Mouse (Mus musculus): Measurements from ENCODE around the gene Sv2a. TPM values are rescaled to one million over a fixed set of nuclear protein-coding genes. Genes with fewer than 3 reads are reported as not detected.
A peak's percentile ranks its signal among the peaks of the same experiment; 100 is the strongest.
"Not testable (repeated sequence)": the region's sequence is repeated elsewhere in the genome, so short reads cannot be mapped to it uniquely, and the experiment has no call there.

Gene Sv2a
- polyA plus RNA-seq, 1 experiment from 2014 or later, result 2.6 TPM

- no peaks in the 10 kb centered on the region for H3K36me3 ChIP-seq (ENCODE audit: control insufficient read depth, insufficient read depth, low read length)
- H3K9me3 ChIP-seq (ENCODE audit: control insufficient read depth, low read length), result no peaks in the 10 kb centered on the region
- no peak for ATAC-seq (ENCODE audit: low read depth)
- H3K9ac ChIP-seq (ENCODE audit: low read length), result peak overlapping the region; percentile 75
- no peaks in the 10 kb centered on the region for H3K27me3 ChIP-seq (ENCODE audit: control insufficient read depth, insufficient read depth, low read depth, low read length)
- peak overlapping the region; percentile 68 for H3K4me2 ChIP-seq (ENCODE audit: low read depth, low read length)
- 5% methylated on average over 7 of the region's 7 CpGs for WGBS
- H3K27ac ChIP-seq (ENCODE audit: low read length), result peak overlapping the region; percentile 84
- peaks cover 23% of the 10 kb centered on the region for H3K4me1 ChIP-seq (replicated peaks; ENCODE audit: control insufficient read depth, insufficient read depth, low read length)
- H3K4me3 ChIP-seq (ENCODE audit: low read length), result peak overlapping the region; percentile 62
These were observed 56.5 kb downstream of the Sv2a start for GRCm38 (mm10) chr3:96237335-96237903.

- no peaks in the 10 kb centered on the region for H3K36me3 ChIP-seq (ENCODE audit: control insufficient read depth, insufficient read depth, low read length)
- no peaks in the 10 kb centered on the region for H3K9me3 ChIP-seq (ENCODE audit: control insufficient read depth, low read length)
- H3K4me2 ChIP-seq (ENCODE audit: low read depth, low read length), result peak overlapping the region; percentile 68
These were observed 57.1 kb downstream of the Sv2a start for GRCm38 (mm10) chr3:96237904-96238511.

GRCm38 (mm10) chr3:96238954-96239793 lies 58.2 kb downstream of the Sv2a start, which contains the start of gene Hist2h3c2:
Gene Hist2h3c2, minus strand, starts transcription at chr3:96239127.
- not testable (repeated sequence) for H3K27me3 ChIP-seq (ENCODE audit: control insufficient read depth, insufficient read depth, low read depth, low read length); H3K9me3 ChIP-seq (ENCODE audit: control insufficient read depth, low read length); H3K36me3 ChIP-seq (ENCODE audit: control insufficient read depth, insufficient read depth, low read length)
- Histone ChIP-seq H3K4me1 (replicated peaks; ENCODE audit: control insufficient read depth, insufficient read depth, low read length) (peaks cover 27% of the 10 kb centered on the region), H3K27ac (ENCODE audit: low read length) (peak within 1 kb of the TSS; percentile 84), H3K4me3 (ENCODE audit: low read length) (peak within 1 kb of the TSS; percentile 62), H3K9ac (ENCODE audit: low read length) (peak within 1 kb of the TSS; percentile 75), H3K4me2 (ENCODE audit: low read depth, low read length) (peak within 1 kb of the TSS; percentile 68)
- ATAC-seq (ENCODE audit: low read depth), result peak; percentile 93
- WGBS, result under 1% methylated on average over 11 of the region's 68 CpGs

More at GRCm38 (mm10) chr3:96237904-96238511, 57.1 kb downstream of the Sv2a start:
- Histone ChIP-seq H3K27me3 (ENCODE audit: control insufficient read depth, insufficient read depth, low read depth, low read length) (no peaks in the 10 kb centered on the region), H3K4me1 (replicated peaks; ENCODE audit: control insufficient read depth, insufficient read depth, low read length) (peaks cover 23% of the 10 kb centered on the region), H3K27ac (ENCODE audit: low read length) (peak overlapping the region; percentile 84), H3K9ac (ENCODE audit: low read length) (peak overlapping the region; percentile 75), H3K4me3 (ENCODE audit: low read length) (peak overlapping the region; percentile 62)
- WGBS, result under 1% methylated on average over 12 of the region's 12 CpGs
- ATAC-seq (ENCODE audit: low read depth), result no peak

- not testable (repeated sequence) for H3K27me3 ChIP-seq (ENCODE audit: control insufficient read depth, insufficient read depth, low read depth, low read length); H3K9me3 ChIP-seq (ENCODE audit: control insufficient read depth, low read length); H3K36me3 ChIP-seq (ENCODE audit: control insufficient read depth, insufficient read depth, low read length)
- Histone ChIP-seq H3K27ac (ENCODE audit: low read length) (peak within 1 kb of the TSS; percentile 88), H3K4me2 (ENCODE audit: low read depth, low read length) (peak within 1 kb of the TSS; percentile 46), H3K9ac (ENCODE audit: low read length) (peak within 1 kb of the TSS; percentile 60), H3K4me3 (ENCODE audit: low read length) (peak within 1 kb of the TSS; percentile 41), H3K4me1 (replicated peaks; ENCODE audit: control insufficient read depth, insufficient read depth, low read length) (peaks cover 30% of the 10 kb centered on the region)
- WGBS, result 3% methylated on average over 24 of the region's 85 CpGs
- peak; percentile 85 for ATAC-seq (ENCODE audit: low read depth)
These were observed 59.2 kb downstream of the Sv2a start, which contains the start of gene Hist2h2aa2 for GRCm38 (mm10) chr3:96239949-96240798. Gene Hist2h2aa2, minus strand, starts transcription at chr3:96240276.

GRCm38 (mm10) chr3:96240799-96241197 lies 59.8 kb downstream of the Sv2a start:
- Histone ChIP-seq H3K9ac (ENCODE audit: low read length) (peak overlapping the region; percentile 60), H3K27ac (ENCODE audit: low read length) (peak overlapping the region; percentile 88), H3K9me3 (ENCODE audit: control insufficient read depth, low read length) (no peaks in the 10 kb centered on the region), H3K4me1 (replicated peaks; ENCODE audit: control insufficient read depth, insufficient read depth, low read length) (peaks cover 30% of the 10 kb centered on the region), H3K36me3 (ENCODE audit: control insufficient read depth, insufficient read depth, low read length) (no peaks in the 10 kb centered on the region), H3K4me2 (ENCODE audit: low read depth, low read length) (peak overlapping the region; percentile 43), H3K4me3 (ENCODE audit: low read length) (peak overlapping the region; percentile 13; the same call in 1 of the 2 replicates), H3K27me3 (ENCODE audit: control insufficient read depth, insufficient read depth, low read depth, low read length) (no peaks in the 10 kb centered on the region)
- no peak for ATAC-seq (ENCODE audit: low read depth)
- WGBS, result 70% methylated on average over 9 of the region's 9 CpGs

- peak overlapping the region; percentile 99 for H3K27ac ChIP-seq (ENCODE audit: low read length)
- no peaks in the 10 kb centered on the region for H3K9me3 ChIP-seq (ENCODE audit: control insufficient read depth, low read length)
- H3K36me3 ChIP-seq (ENCODE audit: control insufficient read depth, insufficient read depth, low read length), result no peaks in the 10 kb centered on the region
- H3K4me2 ChIP-seq (ENCODE audit: low read depth, low read length), result peak overlapping the region; percentile 67
- H3K4me1 ChIP-seq (replicated peaks; ENCODE audit: control insufficient read depth, insufficient read depth, low read length), result peaks cover 26% of the 10 kb centered on the region
- no peaks in the 10 kb centered on the region for H3K27me3 ChIP-seq (ENCODE audit: control insufficient read depth, insufficient read depth, low read depth, low read length)
- peak overlapping the region; percentile 58 for H3K4me3 ChIP-seq (ENCODE audit: low read length)
- whole genome bisulfite sequencing, result 77% methylated on average over 7 of the region's 7 CpGs
- H3K9ac ChIP-seq (ENCODE audit: low read length), result peak overlapping the region; percentile 87
- no peak for ATAC-seq (ENCODE audit: low read depth)
These were observed 63.1 kb downstream of the Sv2a start for GRCm38 (mm10) chr3:96243921-96244572.

Small RNA genes lying within 50 kb of the gene (microRNA-seq; reads per million reads assigned to microRNA genes)
- gene Gm44492 (not detected), gene Gm47311 (not detected)

Other genes starting within 250 kb of the Sv2a start
- 24.0 and 25.3 TPM in 2 replicates for gene Plekho1, start 185.2 kb upstream of the Sv2a start, polyA plus RNA-seq (2015; fragmentation: Nextera tagmentation; extraction: Ambion mirVana)
- gene Vps45, start 122.7 kb upstream of the Sv2a start, polyA plus RNA-seq (2015; fragmentation: Nextera tagmentation; extraction: Ambion mirVana), result 39.6 and 39.8 TPM in 2 replicates
- 18.8 and 22.9 TPM in 2 replicates for gene Otud7b, start 76.6 kb upstream of the Sv2a start, polyA plus RNA-seq (2015; fragmentation: Nextera tagmentation; extraction: Ambion mirVana)
- gene Mtmr11, start 19.1 kb upstream of the Sv2a start, polyA plus RNA-seq (2015; fragmentation: Nextera tagmentation; extraction: Ambion mirVana), result 13.0 and 14.0 TPM in 2 replicates
- 143 and 167 TPM in 2 replicates for gene Sf3b4, start 8.8 kb upstream of the Sv2a start, polyA plus RNA-seq (2015; fragmentation: Nextera tagmentation; extraction: Ambion mirVana)
- gene Bola1, start 38.6 kb downstream of the Sv2a start, polyA plus RNA-seq (2015; fragmentation: Nextera tagmentation; extraction: Ambion mirVana), result 51.4 and 51.6 TPM in 2 replicates
- gene Hist2h2ab, start 38.7 kb downstream of the Sv2a start, polyA plus RNA-seq (2015; fragmentation: Nextera tagmentation; extraction: Ambion mirVana), result 1.3 and 1.9 TPM in 2 replicates
- 8.9 and 9.0 TPM in 2 replicates for gene Hist2h2ac, start 39.7 kb downstream of the Sv2a start, polyA plus RNA-seq (2015; fragmentation: Nextera tagmentation; extraction: Ambion mirVana)
- gene Hist2h2be, start 40.0 kb downstream of the Sv2a start, polyA plus RNA-seq (2015; fragmentation: Nextera tagmentation; extraction: Ambion mirVana), result 7.5 and 8.8 TPM in 2 replicates
- gene Hist2h3c2, start 58.0 kb downstream of the Sv2a start, polyA plus RNA-seq (2015; fragmentation: Nextera tagmentation; extraction: Ambion mirVana), result 3.6 and 4.7 TPM in 2 replicates
- 37.6 and 61.6 TPM in 2 replicates for gene Hist2h2aa2, start 59.1 kb downstream of the Sv2a start, polyA plus RNA-seq (2015; fragmentation: Nextera tagmentation; extraction: Ambion mirVana)
- 16.9 and 21.5 TPM in 2 replicates for gene Hist2h2aa1, start 64.3 kb downstream of the Sv2a start, polyA plus RNA-seq (2015; fragmentation: Nextera tagmentation; extraction: Ambion mirVana)
- gene Hist2h3c1, start 65.5 kb downstream of the Sv2a start, polyA plus RNA-seq (2015; fragmentation: Nextera tagmentation; extraction: Ambion mirVana), result 1.0 and 2.3 TPM in 2 replicates
- 9.8 and 12.3 TPM in 2 replicates for gene Hist2h4, start 82.2 kb downstream of the Sv2a start, polyA plus RNA-seq (2015; fragmentation: Nextera tagmentation; extraction: Ambion mirVana)
- 55.7 and 61.1 TPM in 2 replicates for gene Hist2h3b, start 87.5 kb downstream of the Sv2a start, polyA plus RNA-seq (2015; fragmentation: Nextera tagmentation; extraction: Ambion mirVana)
- gene Hist2h2bb, start 88.6 kb downstream of the Sv2a start, polyA plus RNA-seq (2015; fragmentation: Nextera tagmentation; extraction: Ambion mirVana), result 13.0 and 14.5 TPM in 2 replicates
- 2.3 and 2.7 TPM in 2 replicates for gene Fcgr1, start 112.8 kb downstream of the Sv2a start, polyA plus RNA-seq (2015; fragmentation: Nextera tagmentation; extraction: Ambion mirVana)

Data from lung, embryonic 16.5 days (tissue).